Mouse (Mus musculus) embryonic fibroblast, embryonic 13.5 days (primary cell): ENCODE data around the gene Wdr11. TPM values are rescaled to one million over a fixed set of nuclear protein-coding genes. Genes with fewer than 3 reads are reported as not detected.

Experiments used
- H3K27ac ChIP-seq: 2 replicates; pipeline ENCODE4 v1.5.1; 2012; ENCODE audit warnings: low read length, control low read depth, inconsistent platforms; ENCODE audit not compliant: insufficient read depth
- H3K4me1 ChIP-seq: 2 replicates; pipeline ENCODE4 v1.6.1; 2011; ENCODE audit warnings: low read length; ENCODE audit not compliant: control insufficient read depth, insufficient read depth
- H3K4me3 ChIP-seq: 2 replicates; pipeline ENCODE4 v1.5.1; 2011; ENCODE audit warnings: mild to moderate bottlenecking, control low read depth, low read length; ENCODE audit not compliant: insufficient read depth
- CTCF ChIP-seq: IDR thresholded peaks from 2 replicates; pipeline ENCODE4 v1.5.1; 2011; ENCODE audit warnings: mild to moderate bottlenecking, control low read depth, low read length, moderate library complexity, borderline replicate concordance; ENCODE audit not compliant: insufficient read depth
- POLR2A ChIP-seq: IDR thresholded peaks from 2 replicates; pipeline ENCODE4 v1.6.1; 2011; ENCODE audit warnings: low read depth, mild to moderate bottlenecking, control low read depth, low read length, moderate library complexity
- polyA plus RNA-seq: library from polyadenylated mRNA; stranded (reverse); fragments of >200 nt; gene quantifications from 2 replicates; pipeline ENCODE4 v1.2.4, GENCODE M21; 2011; ENCODE audit warnings: low read depth; ENCODE audit not compliant: missing spikeins, insufficient read length

Gene Wdr11
- polyA plus RNA-seq, 1 experiment = 43.1 TPM

- no peak overlapping the region for H3K4me3 ChIP-seq
- H3K4me1 ChIP-seq = no peaks in the 10 kb centered on the region
- TF ChIP-seq POLR2A (no peak), CTCF (no peak)
- H3K27ac ChIP-seq = no peak overlapping the region
Observed at GRCm38 (mm10) chr7:129630351-129630750, 38.7 kb downstream of the Wdr11 start.

DNA sequence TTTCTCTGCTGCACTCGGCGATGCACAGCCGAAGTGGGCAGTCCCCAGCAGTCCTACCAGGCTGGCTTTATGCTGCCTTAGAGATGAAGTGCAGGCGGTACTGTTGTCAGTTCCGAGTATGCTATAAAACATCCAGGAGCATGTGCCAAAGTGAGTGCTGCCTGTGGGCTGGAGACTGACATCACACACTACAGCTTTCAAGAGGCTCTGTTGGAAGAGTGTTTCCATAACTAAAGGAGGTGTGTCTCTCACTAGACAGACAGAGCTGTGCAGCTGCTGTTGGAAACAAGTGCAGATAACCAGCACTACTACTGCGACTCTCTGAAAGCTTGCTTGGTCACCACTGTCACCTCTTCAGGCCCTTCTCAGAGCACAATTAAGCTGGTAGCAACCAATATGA lies 39.8 kb downstream of the Wdr11 start:
- no peaks in the 10 kb centered on the region for H3K4me1 ChIP-seq
- no peak overlapping the region for H3K4me3 ChIP-seq
- TF ChIP-seq CTCF (no peak), POLR2A (no peak)
- H3K27ac ChIP-seq = no peak overlapping the region

DNA sequence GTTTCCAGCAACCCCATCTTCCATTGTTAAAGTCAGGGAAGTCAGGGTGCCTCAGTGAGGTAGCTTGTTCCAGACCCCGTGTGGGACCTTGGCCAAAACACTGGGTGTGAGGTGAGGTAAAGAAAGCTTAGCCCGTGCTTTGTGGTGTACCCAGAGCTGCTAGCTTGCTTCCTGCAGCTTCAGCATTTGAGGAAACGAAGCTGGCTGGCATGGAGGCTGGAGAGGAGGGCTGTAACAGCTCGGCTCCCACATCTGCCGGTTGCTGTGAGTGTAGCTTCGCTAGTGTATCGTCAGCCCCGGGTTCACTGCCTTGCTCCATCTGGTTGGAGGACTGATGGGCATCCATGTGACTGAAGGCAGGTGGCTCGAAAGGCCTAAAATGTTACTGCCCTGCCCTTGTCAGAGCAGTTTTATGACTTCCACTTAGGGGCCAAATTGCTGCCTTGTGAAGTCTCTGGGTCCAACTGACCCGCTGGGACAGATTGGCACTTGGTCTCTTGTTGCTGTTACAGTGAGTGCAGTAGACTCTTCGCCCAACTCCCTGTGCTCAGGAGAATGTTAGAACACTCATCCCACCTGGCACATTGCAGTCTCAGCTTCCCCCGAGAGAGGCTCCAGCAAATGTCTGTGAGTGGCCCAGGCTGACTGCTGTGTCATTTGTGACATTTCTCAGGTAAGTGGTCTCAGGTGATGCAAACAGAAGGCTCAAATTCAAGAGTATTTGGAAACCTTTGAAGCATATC lies 44.4 kb downstream of the Wdr11 start:
- TF ChIP-seq CTCF = no peak
- no peak for TF ChIP-seq POLR2A
- Histone ChIP-seq H3K27ac (no peak overlapping the region), H3K4me3 (no peak overlapping the region), H3K4me1 (no peaks in the 10 kb centered on the region)

GRCm38 (mm10) chr7:129636992-129637391 lies 45.3 kb downstream of the Wdr11 start:
- Histone ChIP-seq H3K4me1 (no peaks in the 10 kb centered on the region), H3K4me3 (no peak overlapping the region), H3K27ac (no peak overlapping the region)
- TF ChIP-seq POLR2A (no peak), CTCF (no peak)

- Histone ChIP-seq H3K27ac (no peak overlapping the region), H3K4me3 (no peak overlapping the region), H3K4me1 (no peaks in the 10 kb centered on the region)
- TF ChIP-seq CTCF (no peak), POLR2A (no peak)
Observed at GRCm38 (mm10) chr7:129637906-129638475, 46.3 kb downstream of the Wdr11 start.

DNA sequence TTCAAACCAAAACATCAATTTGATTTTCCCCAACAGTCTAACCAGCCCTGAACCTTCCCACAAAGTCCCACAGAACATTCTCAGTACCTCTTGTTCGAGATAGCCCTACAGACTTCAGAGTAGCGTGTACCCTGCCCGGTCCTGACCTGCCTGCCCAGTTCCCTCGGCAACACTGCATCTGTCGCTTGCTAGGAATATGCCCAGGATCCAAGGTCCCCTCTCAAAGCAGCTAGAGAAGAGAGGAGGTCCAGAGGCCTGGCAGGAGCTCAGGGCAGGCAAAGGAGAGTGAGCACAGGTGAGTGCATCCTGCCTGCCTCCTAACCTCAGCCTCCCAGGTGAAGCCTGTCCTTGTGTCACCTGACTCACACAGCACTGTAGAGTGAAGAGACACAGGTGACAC lies 47.3 kb downstream of the Wdr11 start:
- H3K4me3 ChIP-seq = no peak overlapping the region
- TF ChIP-seq CTCF = no peak
- no peak for TF ChIP-seq POLR2A
- H3K27ac ChIP-seq = no peak overlapping the region
- no peaks in the 10 kb centered on the region for H3K4me1 ChIP-seq

GRCm38 (mm10) chr7:129639833-129640232 lies 48.2 kb downstream of the Wdr11 start:
- TF ChIP-seq POLR2A (no peak), CTCF (no peak)
- no peaks in the 10 kb centered on the region for H3K4me1 ChIP-seq
- no peak overlapping the region for H3K27ac ChIP-seq
- no peak overlapping the region for H3K4me3 ChIP-seq

DNA sequence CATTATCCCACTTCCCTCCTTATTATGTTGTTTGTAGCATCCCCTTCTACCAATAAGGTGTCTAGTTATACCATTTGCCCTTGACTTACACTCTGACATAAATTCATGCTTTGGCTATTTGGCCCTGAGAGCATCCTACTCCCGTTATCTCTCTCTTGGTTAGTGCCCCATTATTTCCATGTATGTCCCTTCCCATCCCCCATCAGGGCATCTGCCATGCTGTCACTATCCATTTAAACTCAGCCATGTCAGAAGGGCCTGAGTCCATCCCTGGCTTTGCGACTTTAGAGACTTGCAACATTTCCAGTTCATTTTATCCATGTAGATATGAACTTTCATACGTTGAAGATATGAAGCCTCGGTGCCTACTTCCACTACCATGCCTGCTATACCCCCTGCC lies 51.6 kb downstream of the Wdr11 start:
- no peak overlapping the region for H3K4me3 ChIP-seq
- H3K27ac ChIP-seq = no peak overlapping the region
- H3K4me1 ChIP-seq = no peaks in the 10 kb centered on the region
- no peak for TF ChIP-seq CTCF
- TF ChIP-seq POLR2A = no peak

GRCm38 (mm10) chr7:129647798-129648197 lies 56.1 kb downstream of the Wdr11 start:
- Histone ChIP-seq H3K4me1 (no peaks in the 10 kb centered on the region), H3K27ac (no peak overlapping the region), H3K4me3 (no peak overlapping the region)
- TF ChIP-seq CTCF (no peak), POLR2A (no peak)

- no peaks in the 10 kb centered on the region for H3K4me1 ChIP-seq
- no peak overlapping the region for H3K4me3 ChIP-seq
- TF ChIP-seq CTCF = peak; percentile 93
- TF ChIP-seq POLR2A = no peak
- H3K27ac ChIP-seq = no peak overlapping the region
Observed at GRCm38 (mm10) chr7:129648938-129649337, 57.3 kb downstream of the Wdr11 start.
